Mouse (Mus musculus): Measurements from ENCODE around the gene Gnat2. TPM values are rescaled to one million over a fixed set of nuclear protein-coding genes. Genes with fewer than 3 reads are reported as not detected.

The Gnat2 gene
- polyA plus RNA-seq, 1 experiment from 2014 or later: 0.97 TPM

GRCm38 (mm10) chr3:108085281-108085720, 7.3 kb upstream of the Gnat2 start:
- Histone ChIP-seq H3K4me2 (peak overlapping the region; percentile 97), H3K27ac (ENCODE audit: low read depth) (peak overlapping the region; percentile 88), H3K36me3 (ENCODE audit: insufficient read depth) (peaks cover 8% of the 10 kb centered on the region; the same call in 1 of the 2 replicates), H3K27me3 (ENCODE audit: insufficient read depth, low read length) (no peaks in the 10 kb centered on the region), H3K9me3 (ENCODE audit: low read depth, low read length) (no peaks in the 10 kb centered on the region), H3K4me1 (ENCODE audit: insufficient read depth) (peaks cover 35% of the 10 kb centered on the region), H3K9ac (peak overlapping the region; percentile 77), H3K4me3 (ENCODE audit: low read depth, low read length) (peak overlapping the region; percentile 77)
- TF ChIP-seq CTCF (IDR thresholded peaks at IDR 0.05; ENCODE audit: low read depth): peak; percentile 34
- ATAC-seq (ENCODE audit: insufficient read depth) (peak; percentile 89), DNase-seq (peak; percentile 97)
- under 1% methylated on average over 14 of the region's 14 CpGs for WGBS

GRCm38 (mm10) chr3:108085721-108086469, 6.7 kb upstream of the Gnat2 start:
- Histone ChIP-seq H3K4me3 (ENCODE audit: low read depth, low read length) (peak overlapping the region; percentile 77), H3K4me2 (peak overlapping the region; percentile 97), H3K9ac (peak overlapping the region; percentile 77), H3K9me3 (ENCODE audit: low read depth, low read length) (no peaks in the 10 kb centered on the region), H3K4me1 (ENCODE audit: insufficient read depth) (peaks cover 35% of the 10 kb centered on the region), H3K27me3 (ENCODE audit: insufficient read depth, low read length) (no peaks in the 10 kb centered on the region), H3K36me3 (ENCODE audit: insufficient read depth) (peaks cover 2% of the 10 kb centered on the region; the same call in 1 of the 2 replicates), H3K27ac (ENCODE audit: low read depth) (peak overlapping the region; percentile 88)
- DNase-seq (peak; percentile 90), ATAC-seq (ENCODE audit: insufficient read depth) (peak; percentile 88)
- no peak for TF ChIP-seq CTCF (IDR thresholded peaks at IDR 0.05; ENCODE audit: low read depth)
- WGBS: under 1% methylated on average over 31 of the region's 31 CpGs

GRCm38 (mm10) chr3:108086470-108086979, 6.1 kb upstream of the Gnat2 start, which contains the start of gene Ampd2:
Gene Ampd2 (minus strand): TSS chr3:108086651.
- no peaks in the 10 kb centered on the region for H3K36me3 ChIP-seq (ENCODE audit: insufficient read depth)
- ATAC-seq (ENCODE audit: insufficient read depth): peak; percentile 28
- peak within 1 kb of the TSS; percentile 97 for H3K4me2 ChIP-seq
- peak within 1 kb of the TSS; percentile 77 for H3K4me3 ChIP-seq (ENCODE audit: low read depth, low read length)
- H3K4me1 ChIP-seq (ENCODE audit: insufficient read depth): peaks cover 35% of the 10 kb centered on the region
- H3K27me3 ChIP-seq (ENCODE audit: insufficient read depth, low read length): no peaks in the 10 kb centered on the region
- H3K9ac ChIP-seq: peak within 1 kb of the TSS; percentile 77
- H3K27ac ChIP-seq (ENCODE audit: low read depth): peak within 1 kb of the TSS; percentile 88
- under 1% methylated on average over 29 of the region's 29 CpGs for WGBS
- TF ChIP-seq CTCF (IDR thresholded peaks at IDR 0.05; ENCODE audit: low read depth): no peak
- H3K9me3 ChIP-seq (ENCODE audit: low read depth, low read length): no peaks in the 10 kb centered on the region
- DNase-seq: peak; percentile 92

GRCm38 (mm10) chr3:108087329-108087728, 5.3 kb upstream of the Gnat2 start:
- ATAC-seq (ENCODE audit: insufficient read depth) (no peak), DNase-seq (no peak)
- no peaks in the 10 kb centered on the region for H3K9me3 ChIP-seq (ENCODE audit: low read depth, low read length)
- 0 out of 2 replicates have a peak overlapping the region, but pooled peaks have one; percentile 50 for H3K27ac ChIP-seq (ENCODE audit: low read depth)
- no peaks in the 10 kb centered on the region for H3K27me3 ChIP-seq (ENCODE audit: insufficient read depth, low read length)
- peaks cover 28% of the 10 kb centered on the region for H3K4me1 ChIP-seq (ENCODE audit: insufficient read depth)
- H3K4me2 ChIP-seq: peak overlapping the region; percentile 97
- no peaks in the 10 kb centered on the region for H3K36me3 ChIP-seq (ENCODE audit: insufficient read depth)
- H3K4me3 ChIP-seq (ENCODE audit: low read depth, low read length): peak overlapping the region; percentile 77; the same call in 1 of the 2 replicates
- TF ChIP-seq CTCF (IDR thresholded peaks at IDR 0.05; ENCODE audit: low read depth): no peak
- no peak overlapping the region for H3K9ac ChIP-seq
- 83% methylated on average over 3 of the region's 3 CpGs for WGBS

- Histone ChIP-seq H3K4me3 (ENCODE audit: low read depth, low read length) (no peak overlapping the region), H3K9ac (no peak overlapping the region), H3K4me2 (no peak overlapping the region), H3K4me1 (ENCODE audit: insufficient read depth) (peaks cover 19% of the 10 kb centered on the region), H3K9me3 (ENCODE audit: low read depth, low read length) (no peaks in the 10 kb centered on the region), H3K36me3 (ENCODE audit: insufficient read depth) (no peaks in the 10 kb centered on the region), H3K27me3 (ENCODE audit: insufficient read depth, low read length) (no peaks in the 10 kb centered on the region), H3K27ac (ENCODE audit: low read depth) (no peak overlapping the region)
- ATAC-seq (ENCODE audit: insufficient read depth) (no peak), DNase-seq (no peak)
- TF ChIP-seq CTCF (IDR thresholded peaks at IDR 0.05; ENCODE audit: low read depth): no peak
- 30% methylated on average over 5 of the region's 5 CpGs for WGBS
These were observed 3.7 kb upstream of the Gnat2 start for GRCm38 (mm10) chr3:108088842-108089380.

GRCm38 (mm10) chr3:108089916-108090315, 2.7 kb upstream of the Gnat2 start:
- peaks cover 9% of the 10 kb centered on the region for H3K4me1 ChIP-seq (ENCODE audit: insufficient read depth)
- WGBS: 40% methylated on average over 2 of the region's 2 CpGs
- TF ChIP-seq CTCF (IDR thresholded peaks at IDR 0.05; ENCODE audit: low read depth): no peak
- no peak overlapping the region for H3K9ac ChIP-seq
- no peaks in the 10 kb centered on the region for H3K36me3 ChIP-seq (ENCODE audit: insufficient read depth)
- no peak overlapping the region for H3K27ac ChIP-seq (ENCODE audit: low read depth)
- ATAC-seq (ENCODE audit: insufficient read depth): no peak
- no peaks in the 10 kb centered on the region for H3K9me3 ChIP-seq (ENCODE audit: low read depth, low read length)
- no peak overlapping the region for H3K4me2 ChIP-seq
- no peaks in the 10 kb centered on the region for H3K27me3 ChIP-seq (ENCODE audit: insufficient read depth, low read length)
- no peak overlapping the region for H3K4me3 ChIP-seq (ENCODE audit: low read depth, low read length)
- DNase-seq: no peak

- DNase-seq: no peak
- no peak overlapping the region for H3K27ac ChIP-seq (ENCODE audit: low read depth)
- H3K4me3 ChIP-seq (ENCODE audit: low read depth, low read length): no peak overlapping the region
- ATAC-seq (ENCODE audit: insufficient read depth): no peak
- no peak for TF ChIP-seq CTCF (IDR thresholded peaks at IDR 0.05; ENCODE audit: low read depth)
- WGBS: 77% methylated on average over 2 of the region's 2 CpGs
- peaks cover 9% of the 10 kb centered on the region for H3K4me1 ChIP-seq (ENCODE audit: insufficient read depth)
- no peaks in the 10 kb centered on the region for H3K27me3 ChIP-seq (ENCODE audit: insufficient read depth, low read length)
- no peaks in the 10 kb centered on the region for H3K9me3 ChIP-seq (ENCODE audit: low read depth, low read length)
- H3K9ac ChIP-seq: no peak overlapping the region
- H3K36me3 ChIP-seq (ENCODE audit: insufficient read depth): no peaks in the 10 kb centered on the region
- no peak overlapping the region for H3K4me2 ChIP-seq
These were observed 2.0 kb upstream of the Gnat2 start for GRCm38 (mm10) chr3:108090561-108090960.

All from lung, embryonic 14.5 days (tissue).